Mouse (Mus musculus): ENCODE measurements around the gene Shld2. TPM values are rescaled to one million over a fixed set of nuclear protein-coding genes. Genes with fewer than 3 reads are reported as not detected.

Shld2 gene
- polyA plus RNA-seq (2015; fragmentation: Nextera tagmentation; extraction: Ambion mirVana), result 12.2 and 13.1 TPM in 2 replicates

DNA sequence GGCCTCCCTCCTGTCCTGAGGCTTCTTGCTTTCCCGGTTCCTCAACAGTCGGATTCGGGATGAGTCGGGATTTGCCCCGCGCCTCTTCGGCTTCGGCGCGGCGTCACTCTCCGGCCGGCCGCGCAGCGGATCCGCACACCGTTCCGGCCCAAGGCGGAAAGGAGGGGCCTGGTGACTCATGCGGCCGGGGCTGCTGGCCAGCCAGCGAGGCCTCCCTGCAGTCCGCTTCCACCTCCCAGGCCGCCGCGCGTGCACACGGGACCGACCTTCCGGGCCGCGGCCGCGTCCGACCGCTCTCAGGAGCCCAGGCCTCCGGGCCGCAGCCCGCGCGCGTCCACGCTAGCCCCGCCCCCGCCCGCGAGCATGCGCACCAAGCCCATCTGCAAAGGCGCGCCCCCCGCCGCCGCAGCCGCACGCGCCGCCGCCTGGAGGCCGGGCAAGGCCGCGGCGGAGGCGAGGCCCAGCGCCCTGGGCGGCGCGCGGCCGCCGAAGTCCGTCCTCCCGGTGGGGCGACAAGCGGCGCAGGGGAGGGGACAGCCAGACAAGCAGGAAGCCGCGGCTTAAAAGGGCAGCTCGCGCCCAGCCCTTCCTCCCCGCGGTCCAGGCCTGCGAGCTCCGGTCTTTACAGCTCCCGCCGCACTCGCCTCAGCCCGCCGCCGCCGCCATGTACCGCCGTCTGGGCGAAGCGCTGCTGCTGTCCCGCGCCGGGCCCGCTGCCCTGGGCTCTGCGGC is at the start of gene Shld2, which contains the start of gene Glud1:
Gene Shld2, minus strand, starts transcription at position 260 of the 732 bp plus-strand sequence.
Gene Glud1, plus strand, starts transcription at position 494 of the 732 bp plus-strand sequence.
- H3K27ac ChIP-seq (replicated peaks), result peak within 1 kb of the TSS; percentile 96
- no peaks in the 10 kb centered on the region for H3K27me3 ChIP-seq
- ATAC-seq (ENCODE audit: insufficient number of reproducible peaks, low FRiP score, low TSS enrichment, low read depth), result peak; percentile 95
- no peaks in the 10 kb centered on the region for H3K9me3 ChIP-seq (replicated peaks)
- peaks cover 19% of the 10 kb centered on the region for H3K4me1 ChIP-seq
- WGBS, result under 1% methylated on average over 89 of the region's 100 CpGs
- H3K9ac ChIP-seq, result peak within 1 kb of the TSS; percentile 93
- peak within 1 kb of the TSS; percentile 97 for H3K4me3 ChIP-seq (replicated peaks)
- H3K36me3 ChIP-seq, result no peaks in the 10 kb centered on the region
- peak within 1 kb of the TSS; percentile 69 for H3K4me2 ChIP-seq (replicated peaks)

- ATAC-seq (ENCODE audit: insufficient number of reproducible peaks, low FRiP score, low TSS enrichment, low read depth), result no peak
- H3K4me3 ChIP-seq (replicated peaks), result no peak overlapping the region
- no peaks in the 10 kb centered on the region for H3K36me3 ChIP-seq
- H3K4me1 ChIP-seq, result peaks cover 18% of the 10 kb centered on the region
- no peaks in the 10 kb centered on the region; the same call in 1 of the 2 replicates for H3K27me3 ChIP-seq
- no peak overlapping the region for H3K4me2 ChIP-seq (replicated peaks)
- no peaks in the 10 kb centered on the region for H3K9me3 ChIP-seq (replicated peaks)
- H3K9ac ChIP-seq, result no peak overlapping the region
- no peak overlapping the region for H3K27ac ChIP-seq (replicated peaks)
- WGBS, result 33% methylated on average over 5 of the region's 5 CpGs
Observed at GRCm38 (mm10) chr14:34359676-34360244, 49.5 kb upstream of the Shld2 start.

GRCm38 (mm10) chr14:34357671-34358455 is 47.6 kb upstream of the Shld2 start:
- H3K36me3 ChIP-seq, result no peaks in the 10 kb centered on the region
- no peak overlapping the region for H3K27ac ChIP-seq (replicated peaks)
- H3K4me1 ChIP-seq, result 0 out of 2 replicates have a peak, but pooled peaks cover 2% of the 10 kb centered on the region
- H3K4me3 ChIP-seq (replicated peaks), result no peak overlapping the region
- H3K27me3 ChIP-seq, result no peaks in the 10 kb centered on the region; the same call in 1 of the 2 replicates
- no peak for ATAC-seq (ENCODE audit: insufficient number of reproducible peaks, low FRiP score, low TSS enrichment, low read depth)
- no peak overlapping the region for H3K9ac ChIP-seq
- 79% methylated on average over 7 of the region's 7 CpGs for WGBS
- H3K4me2 ChIP-seq (replicated peaks), result no peak overlapping the region
- H3K9me3 ChIP-seq (replicated peaks), result no peaks in the 10 kb centered on the region

- H3K27ac ChIP-seq (replicated peaks), result peak within 1 kb of the TSS; percentile 31; the same call in 1 of the 2 replicates
- no peaks in the 10 kb centered on the region for H3K4me1 ChIP-seq
- ATAC-seq (ENCODE audit: insufficient number of reproducible peaks, low FRiP score, low TSS enrichment, low read depth), result no peak
- H3K36me3 ChIP-seq, result no peaks in the 10 kb centered on the region
- H3K27me3 ChIP-seq, result no peaks in the 10 kb centered on the region; the same call in 1 of the 2 replicates
- no peaks in the 10 kb centered on the region for H3K9me3 ChIP-seq (replicated peaks)
- peak within 1 kb of the TSS; percentile 9; the same call in 1 of the 2 replicates for H3K4me3 ChIP-seq (replicated peaks)
- no peak within 1 kb of the TSS for H3K9ac ChIP-seq
- H3K4me2 ChIP-seq (replicated peaks), result no peak within 1 kb of the TSS
- WGBS, result 77% methylated on average over 6 of the region's 6 CpGs
Observed at GRCm38 (mm10) chr14:34355301-34355700, 45.0 kb upstream of the Shld2 start, which contains the start of gene Fam25c. Gene Fam25c, minus strand, starts transcription at chr14:34355433.

DNA sequence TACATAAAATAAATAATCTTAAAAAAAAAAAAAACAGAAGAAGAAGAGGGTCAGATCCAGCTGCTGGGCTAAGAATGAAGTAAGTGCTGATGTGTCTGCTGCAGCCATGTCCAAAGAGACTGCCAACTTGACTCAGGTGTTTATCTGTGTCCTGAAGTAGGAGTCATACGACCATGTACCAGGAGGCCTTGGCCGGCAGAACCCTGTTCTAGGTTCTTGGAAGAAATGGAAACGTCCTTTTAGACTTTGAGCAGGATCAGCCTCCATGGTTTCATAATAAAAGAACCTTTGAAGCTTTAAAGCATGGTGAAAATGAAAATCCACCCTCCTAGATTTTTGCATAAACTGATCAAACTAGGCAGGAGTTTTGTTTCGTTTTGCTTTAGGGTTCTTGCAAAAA is 44.2 kb upstream of the Shld2 start:
- Histone ChIP-seq H3K27me3 (no peaks in the 10 kb centered on the region; the same call in 1 of the 2 replicates), H3K4me1 (no peaks in the 10 kb centered on the region), H3K4me3 (replicated peaks) (no peak overlapping the region), H3K36me3 (no peaks in the 10 kb centered on the region), H3K9ac (no peak overlapping the region), H3K4me2 (replicated peaks) (no peak overlapping the region), H3K27ac (replicated peaks) (no peak overlapping the region), H3K9me3 (replicated peaks) (no peaks in the 10 kb centered on the region)
- ATAC-seq (ENCODE audit: insufficient number of reproducible peaks, low FRiP score, low TSS enrichment, low read depth), result no peak
- WGBS, result 75% methylated on average over 4 of the region's 4 CpGs

DNA sequence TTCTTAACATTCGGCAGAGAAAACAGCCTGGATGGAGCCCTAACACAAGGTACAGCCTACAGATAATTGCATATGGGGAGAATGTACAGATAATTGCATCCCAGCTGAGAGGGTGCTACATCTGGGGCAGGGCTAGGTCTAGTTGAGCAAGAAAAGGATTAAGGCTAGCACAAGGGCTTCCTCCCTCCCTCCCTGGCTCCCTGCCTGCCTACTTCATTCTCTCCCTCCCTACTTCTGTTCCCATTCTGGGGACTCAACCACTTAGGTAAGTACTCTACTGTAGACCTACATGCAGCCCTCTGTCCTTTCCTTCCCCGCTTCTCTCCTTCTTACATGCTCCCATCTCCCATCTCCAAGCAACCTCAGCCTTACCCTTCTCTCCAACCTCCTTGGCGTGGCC is 43.0 kb upstream of the Shld2 start:
- WGBS, result 87% methylated on average over 3 of the region's 3 CpGs
- no peak for ATAC-seq (ENCODE audit: insufficient number of reproducible peaks, low FRiP score, low TSS enrichment, low read depth)
- no peaks in the 10 kb centered on the region for H3K36me3 ChIP-seq
- H3K9ac ChIP-seq, result no peak overlapping the region
- H3K4me2 ChIP-seq (replicated peaks), result no peak overlapping the region
- H3K27me3 ChIP-seq, result no peaks in the 10 kb centered on the region
- H3K27ac ChIP-seq (replicated peaks), result no peak overlapping the region
- H3K4me1 ChIP-seq, result no peaks in the 10 kb centered on the region
- no peak overlapping the region for H3K4me3 ChIP-seq (replicated peaks)
- H3K9me3 ChIP-seq (replicated peaks), result no peaks in the 10 kb centered on the region

DNA sequence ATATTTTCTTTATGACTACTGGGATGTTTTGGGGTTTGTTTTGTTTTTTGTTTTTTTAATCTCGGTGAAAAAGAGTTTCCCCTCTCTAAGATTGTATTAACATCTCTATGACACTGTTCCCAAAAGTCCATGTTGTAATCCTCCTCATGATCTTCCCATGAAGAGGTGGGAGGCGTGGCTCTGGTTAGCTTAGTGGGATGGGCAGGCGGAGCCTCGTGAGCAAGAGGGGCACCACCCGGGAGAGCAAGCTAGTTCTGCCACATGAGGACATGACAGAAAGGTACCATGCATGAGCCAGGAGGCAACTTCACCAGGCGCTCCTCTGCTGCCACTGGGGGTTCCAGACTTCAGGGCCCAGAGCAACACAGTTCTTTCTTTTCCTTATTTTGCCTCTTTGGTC is 42.2 kb upstream of the Shld2 start:
- H3K9me3 ChIP-seq (replicated peaks), result no peaks in the 10 kb centered on the region
- H3K4me2 ChIP-seq (replicated peaks), result no peak overlapping the region
- H3K4me1 ChIP-seq, result no peaks in the 10 kb centered on the region
- no peaks in the 10 kb centered on the region for H3K27me3 ChIP-seq
- no peak overlapping the region for H3K4me3 ChIP-seq (replicated peaks)
- H3K27ac ChIP-seq (replicated peaks), result no peak overlapping the region
- ATAC-seq (ENCODE audit: insufficient number of reproducible peaks, low FRiP score, low TSS enrichment, low read depth), result no peak
- 58% methylated on average over 6 of the region's 6 CpGs for WGBS
- no peak overlapping the region for H3K9ac ChIP-seq
- H3K36me3 ChIP-seq, result no peaks in the 10 kb centered on the region

DNA sequence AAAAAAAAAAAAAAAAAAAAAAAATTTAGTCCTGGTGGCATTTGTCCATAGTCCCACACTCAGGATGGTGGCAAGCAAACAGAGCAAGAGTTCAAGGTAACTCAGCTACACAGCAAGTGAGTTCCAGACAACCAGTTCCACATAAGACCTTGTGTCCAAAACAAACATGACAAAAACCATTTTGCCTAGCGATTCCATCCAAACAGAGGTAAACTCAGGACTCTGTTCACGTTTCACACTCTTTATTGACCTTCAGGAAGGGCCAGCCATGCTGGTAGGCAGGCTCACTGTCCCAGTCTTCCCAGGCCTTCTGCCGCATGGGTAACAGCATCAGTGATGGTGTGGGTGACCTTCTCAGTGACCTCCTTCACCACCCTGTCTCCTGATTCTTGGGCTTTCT is 41.4 kb upstream of the Shld2 start:
- no peaks in the 10 kb centered on the region for H3K4me1 ChIP-seq
- no peak overlapping the region for H3K27ac ChIP-seq (replicated peaks)
- no peaks in the 10 kb centered on the region for H3K36me3 ChIP-seq
- no peak overlapping the region for H3K4me3 ChIP-seq (replicated peaks)
- H3K9me3 ChIP-seq (replicated peaks), result no peaks in the 10 kb centered on the region
- H3K27me3 ChIP-seq, result no peaks in the 10 kb centered on the region
- H3K4me2 ChIP-seq (replicated peaks), result no peak overlapping the region
- ATAC-seq (ENCODE audit: insufficient number of reproducible peaks, low FRiP score, low TSS enrichment, low read depth), result no peak
- WGBS, result 68% methylated on average over 3 of the region's 3 CpGs
- H3K9ac ChIP-seq, result no peak overlapping the region

DNA sequence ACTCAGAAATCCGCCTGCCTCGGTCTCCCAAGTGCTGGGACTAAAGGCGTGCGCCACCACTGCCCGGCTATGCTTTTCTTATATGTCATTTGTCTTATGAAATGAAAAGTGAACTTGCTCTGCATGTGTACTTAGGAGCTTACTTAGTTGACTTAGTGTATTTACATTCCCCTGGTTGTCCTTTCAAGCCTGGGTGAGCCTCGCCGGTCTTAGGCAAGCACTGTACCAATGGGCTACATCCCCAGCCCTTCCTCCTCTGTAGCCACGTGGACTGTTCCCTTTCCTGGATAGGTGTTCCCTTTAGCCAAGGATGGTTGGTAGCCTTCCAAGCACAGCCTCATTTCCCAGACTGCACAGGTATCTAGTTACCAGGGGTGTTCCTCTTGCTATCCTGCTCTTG is 38.7 kb upstream of the Shld2 start:
- H3K4me2 ChIP-seq (replicated peaks), result no peak overlapping the region
- no peak overlapping the region for H3K4me3 ChIP-seq (replicated peaks)
- no peak overlapping the region for H3K9ac ChIP-seq
- 85% methylated on average over 8 of the region's 8 CpGs for whole genome bisulfite sequencing
- no peaks in the 10 kb centered on the region for H3K27me3 ChIP-seq
- H3K36me3 ChIP-seq, result peaks cover 4% of the 10 kb centered on the region; the same call in 1 of the 2 replicates
- 0 out of 2 replicates have a peak, but pooled peaks have one; percentile 12 for ATAC-seq (ENCODE audit: insufficient number of reproducible peaks, low FRiP score, low TSS enrichment, low read depth)
- 0 out of 2 replicates have a peak, but pooled peaks cover 5% of the 10 kb centered on the region for H3K4me1 ChIP-seq
- 0 out of 2 replicates have a peak overlapping the region, but pooled peaks have one; percentile 28 for H3K27ac ChIP-seq (replicated peaks)
- H3K9me3 ChIP-seq (replicated peaks), result no peaks in the 10 kb centered on the region

- Histone ChIP-seq H3K9me3 (replicated peaks) (no peaks in the 10 kb centered on the region), H3K27ac (replicated peaks) (no peak overlapping the region), H3K4me1 (0 out of 2 replicates have a peak, but pooled peaks cover 5% of the 10 kb centered on the region), H3K4me2 (replicated peaks) (no peak overlapping the region), H3K4me3 (replicated peaks) (no peak overlapping the region), H3K27me3 (no peaks in the 10 kb centered on the region), H3K9ac (no peak overlapping the region), H3K36me3 (peaks cover 8% of the 10 kb centered on the region)
- WGBS, result 65% methylated on average over 7 of the region's 7 CpGs
- ATAC-seq (ENCODE audit: insufficient number of reproducible peaks, low FRiP score, low TSS enrichment, low read depth), result no peak
Observed at GRCm38 (mm10) chr14:34348301-34348700, 38.0 kb upstream of the Shld2 start.

- no peaks in the 10 kb centered on the region for H3K27me3 ChIP-seq
- 91% methylated on average over 5 of the region's 5 CpGs for WGBS
- ATAC-seq (ENCODE audit: insufficient number of reproducible peaks, low FRiP score, low TSS enrichment, low read depth), result no peak
Observed at GRCm38 (mm10) chr14:34347084-34347483, 36.8 kb upstream of the Shld2 start.

More at GRCm38 (mm10) chr14:34347084-34347483, 36.8 kb upstream of the Shld2 start:
- H3K36me3 ChIP-seq, result peaks cover 19% of the 10 kb centered on the region
- H3K9me3 ChIP-seq (replicated peaks), result no peaks in the 10 kb centered on the region
- H3K4me1 ChIP-seq, result 0 out of 2 replicates have a peak, but pooled peaks cover 5% of the 10 kb centered on the region
- H3K27ac ChIP-seq (replicated peaks), result no peak overlapping the region
- H3K9ac ChIP-seq, result no peak overlapping the region
- no peak overlapping the region for H3K4me2 ChIP-seq (replicated peaks)
- no peak overlapping the region for H3K4me3 ChIP-seq (replicated peaks)
